1 mouse cellular context compared by ENCODE assay signal in genomic region chr6:122834365-122834764, GRCm38 (mm10).
TF ChIP-seq lines count a peak whose summit lies in the region.

No protein-coding gene starts in this region.

TF ChIP-seq in MEL, 35 proteins besides CTCF, POLR2A, EP300 and RAD21:
- TF ChIP-seq SMC3 (IDR thresholded peaks at IDR 0.05; ENCODE audit: low read depth, low read length) (peak; percentile 69), MAX (IDR thresholded peaks at IDR 0.05; ENCODE audit: low read length) (no peak), BHLHE40 (IDR thresholded peaks at IDR 0.05; ENCODE audit: borderline replicate concordance, low read depth, low read length) (no peak), ZC3H11A (IDR thresholded peaks at IDR 0.05; ENCODE audit: low read depth, low read length) (peak; percentile 13; the same call in 1 of the 2 replicates), ZMIZ1 (IDR thresholded peaks at IDR 0.05; ENCODE audit: low read depth, low read length) (no peak)
